Mouse (Mus musculus): ENCODE results near the gene Gm9918.

- TF ChIP-seq CTCF (IDR thresholded peaks at IDR 0.05; ENCODE audit: borderline replicate concordance, control insufficient read depth, extremely low read depth, insufficient read depth, low read length, poor library complexity) (no peak), POLR2A (IDR thresholded peaks at IDR 0.05; ENCODE audit: control insufficient read depth, extremely low read depth, insufficient read depth, low read length, poor library complexity) (no peak)
Observed at GRCm38 (mm10) chr15:102245461-102245881, 24.9 kb upstream of the Gm9918 start.
